10 mouse cellular contexts compared by ENCODE assay signal in genomic region chr7:38262406-38262805, GRCm38 (mm10). TPM values are rescaled to one million over a fixed set of nuclear protein-coding genes. Genes with fewer than 3 reads are reported as not detected.
A peak's percentile ranks its signal among the peaks of the same experiment; 100 is the strongest.
DNase-seq lines count a peak whose midpoint lies in the region; ATAC-seq lines count a peak whose summit lies in the region.
"Had no signal": no experiment of that assay in that cellular context is flagged by ENCODE, and none has a peak within 500 bp of the region (broad histone marks: within the 10 kb centered on the region; RNA-seq: fewer than 3 reads in every experiment).

No protein-coding gene starts in this region.

- no peaks in the 10 kb centered on the region for H3K27me3 ChIP-seq in kidney, embryonic 15.5 days
- H3K27me3 ChIP-seq: embryonic facial prominence, embryonic 13.5 days had no signal

- no peak for ATAC-seq in kidney, embryonic 15.5 days (replicated peaks; ENCODE audit: low FRiP score)

- no peak overlapping the region for H3K4me3 ChIP-seq in kidney, embryonic 15.5 days (replicated peaks)
- H3K4me3 ChIP-seq: embryonic facial prominence, embryonic 13.5 days; myocyte had no signal

- no peaks in the 10 kb centered on the region for H3K9me3 ChIP-seq in kidney, embryonic 15.5 days (replicated peaks)
- H3K9me3 ChIP-seq: embryonic facial prominence, embryonic 13.5 days had no signal

- no peak overlapping the region for H3K9ac ChIP-seq in kidney, embryonic 15.5 days
- H3K9ac ChIP-seq: embryonic facial prominence, embryonic 13.5 days had no signal

- H3K4me2 ChIP-seq in kidney, embryonic 15.5 days = no peak overlapping the region
- H3K4me2 ChIP-seq: embryonic facial prominence, embryonic 13.5 days had no signal

- WGBS in kidney, embryonic 15.5 days = 90% methylated on average over 5 of the region's 5 CpGs

- no peaks in the 10 kb centered on the region for H3K4me1 ChIP-seq in kidney, embryonic 15.5 days
- H3K4me1 ChIP-seq: embryonic facial prominence, embryonic 13.5 days had no signal

- H3K36me3 ChIP-seq in kidney, embryonic 15.5 days = peaks cover 67% of the 10 kb centered on the region

- peak; percentile 15 for DNase-seq in kidney, adult 18-20 months
- peak; percentile 19 to 23 for DNase-seq in right cerebral cortex, adult 2 months (ENCODE audit: low spot score in 2 of 2)
- no peak for DNase-seq in right cerebral cortex, postnatal 10 days (ENCODE audit: low spot score in 2 of 2)
- peak; percentile 74 to 75 for DNase-seq in cerebellum, adult 18-20 months
- peak; percentile 12 for DNase-seq in telencephalon, adult 2 months (ENCODE audit: low read depth, low spot score)
- no peak for DNase-seq in thymus, postnatal 0 days (ENCODE audit: low spot score)
- DNase-seq: thymus, postnatal 4 days had no signal

- no peak overlapping the region for H3K27ac ChIP-seq in kidney, embryonic 15.5 days
- H3K27ac ChIP-seq: embryonic facial prominence, embryonic 13.5 days had no signal

RNA-seq across cellular contexts. Expression of gene Pop4, which starts 8.8 kb away (rescaled TPM):
- 64.8 and 66.3 TPM in 2 replicates for polyA plus RNA-seq in kidney, embryonic 15.5 days (2015; fragmentation: Nextera tagmentation; extraction: Ambion mirVana)
- polyA plus RNA-seq in thymus, postnatal 0 days (2015; fragmentation: Nextera tagmentation; extraction: Ambion mirVana) = 57.9 and 58.9 TPM in 2 replicates

RNA-seq across cellular contexts. Expression of gene Plekhf1, which starts 34.6 kb away (rescaled TPM):
- 5.0 and 5.4 TPM in 2 replicates for polyA plus RNA-seq in kidney, embryonic 15.5 days (2015; fragmentation: Nextera tagmentation; extraction: Ambion mirVana)
- polyA plus RNA-seq in thymus, postnatal 0 days (2015; fragmentation: Nextera tagmentation; extraction: Ambion mirVana) = 8.1 and 8.8 TPM in 2 replicates

Comparison
In these comparisons a context has a peak if more than half of its experiments do, and no peak if none do; other contexts are left out.
1. DNase-seq: peak in kidney, adult 18-20 months (single experiment), right cerebral cortex, adult 2 months (2 of 2), cerebellum, adult 18-20 months (2 of 2) and telencephalon, adult 2 months (single experiment); none in right cerebral cortex, postnatal 10 days (0 of 2) and thymus, postnatal 0 days (single experiment).